Mouse (Mus musculus) embryonic facial prominence, embryonic 15.5 days (tissue): ENCODE results near the gene Psmd1. TPM values are rescaled to one million over a fixed set of nuclear protein-coding genes. Genes with fewer than 3 reads are reported as not detected.
"Not testable (repeated sequence)": the region's sequence is repeated elsewhere in the genome, so short reads cannot be mapped to it uniquely, and the experiment has no call there.

Experiments
- ATAC-seq: fragments of 200-750 bp; cut with Nextera tagmentation; 2 replicates; pipeline ENCODE4 v1.8.0; 2017; ENCODE audit warnings: low read depth, moderate TSS enrichment; ENCODE audit not compliant: insufficient number of reproducible peaks, low FRiP score, low TSS enrichment
- H3K27ac ChIP-seq: fragments of 300-500 bp; sonication (generic); replicated peaks from 2 replicates; pipeline ENCODE4 v1.5.1; 2015; ENCODE audit warnings: mild to moderate bottlenecking, inconsistent platforms
- H3K27me3 ChIP-seq: fragments of 300-500 bp; sonication (generic); 2 replicates; pipeline ENCODE4 v1.6.1; 2015; ENCODE audit warnings: inconsistent platforms
- H3K36me3 ChIP-seq: fragments of 300-500 bp; sonication (generic); 2 replicates; pipeline ENCODE4 v1.6.1; 2015; ENCODE audit warnings: mild to moderate bottlenecking, inconsistent platforms
- H3K4me1 ChIP-seq: fragments of 300-500 bp; sonication (generic); 2 replicates; pipeline ENCODE4 v1.6.1; 2015; ENCODE audit warnings: inconsistent platforms
- H3K4me2 ChIP-seq: fragments of 300-500 bp; sonication (generic); replicated peaks from 2 replicates; pipeline ENCODE4 v1.6.1; 2015; ENCODE audit warnings: mild to moderate bottlenecking, inconsistent platforms
- H3K4me3 ChIP-seq: fragments of 300-500 bp; sonication (generic); replicated peaks from 2 replicates; pipeline ENCODE4 v1.5.1; 2015; ENCODE audit warnings: mild to moderate bottlenecking, inconsistent platforms
- H3K9ac ChIP-seq: fragments of 300-500 bp; sonication (generic); 2 replicates; pipeline ENCODE4 v1.6.1; 2015; ENCODE audit warnings: inconsistent platforms
- H3K9me3 ChIP-seq: fragments of 300-500 bp; sonication (generic); replicated peaks from 2 replicates; pipeline ENCODE4 v1.6.1; 2016; ENCODE audit warnings: inconsistent platforms
- WGBS: fragments of 180-500 bp; shearing (Covaris S2); methylation state at CpG from one replicate; pipeline ENCODE4 v1.1.7; 2015; 5-methylcytosine and 5-hydroxymethylcytosine counted together
- polyA plus RNA-seq: library from polyadenylated mRNA; unstranded; fragments of >200 nt; fragmentation: Nextera tagmentation; extraction: Ambion mirVana; gene quantifications from 2 replicates; pipeline ENCODE4 v1.2.1, GENCODE M21; 2015

Psmd1 gene
- 146 and 149 TPM in 2 replicates for polyA plus RNA-seq

GRCm38 (mm10) chr1:86064271-86064991 lies at the start of gene Psmd1:
TSS of gene Psmd1 (plus strand) at chr1:86064387.
- Histone ChIP-seq H3K4me2 (peak within 1 kb of the TSS; percentile 81), H3K27ac (peak within 1 kb of the TSS; percentile 78), H3K9me3 (no peaks in the 10 kb centered on the region), H3K4me1 (peaks cover 9% of the 10 kb centered on the region), H3K36me3 (no peaks in the 10 kb centered on the region), H3K9ac (peak within 1 kb of the TSS; percentile 98), H3K27me3 (no peaks in the 10 kb centered on the region), H3K4me3 (peak within 1 kb of the TSS; percentile 95)
- ATAC-seq, result peak; percentile 92
- under 1% methylated on average over 47 of the region's 47 CpGs for WGBS

- not testable (repeated sequence) for H3K4me1 ChIP-seq, H3K4me2 ChIP-seq, H3K9ac ChIP-seq, H3K27ac ChIP-seq, H3K9me3 ChIP-seq, H3K4me3 ChIP-seq, H3K36me3 ChIP-seq, ATAC-seq
- peaks cover 28% of the 10 kb centered on the region for H3K27me3 ChIP-seq
- WGBS, result 93% methylated on average over 9 of the region's 9 CpGs
These were observed 48.4 kb upstream of the Psmd1 start for GRCm38 (mm10) chr1:86015758-86016157.

- Histone ChIP-seq H3K9me3 (no peaks in the 10 kb centered on the region), H3K27me3 (peaks cover 30% of the 10 kb centered on the region), H3K4me3 (no peak within 1 kb of the TSS), H3K27ac (no peak within 1 kb of the TSS), H3K9ac (no peak within 1 kb of the TSS), H3K4me1 (peaks cover 7% of the 10 kb centered on the region; the same call in 1 of the 2 replicates), H3K4me2 (no peak within 1 kb of the TSS), H3K36me3 (no peaks in the 10 kb centered on the region)
- 80% methylated on average over 8 of the region's 8 CpGs for WGBS
- ATAC-seq, result no peak
These were observed 47.7 kb upstream of the Psmd1 start, which contains the start of gene Spata3 for GRCm38 (mm10) chr1:86016516-86016915. TSS of gene Spata3 (plus strand) at chr1:86016816.

- 0 out of 2 replicates have a peak, but pooled peaks have one; percentile 19 for ATAC-seq
- Histone ChIP-seq H3K27me3 (peaks cover 35% of the 10 kb centered on the region), H3K27ac (no peak overlapping the region), H3K36me3 (no peaks in the 10 kb centered on the region), H3K4me1 (peaks cover 7% of the 10 kb centered on the region; the same call in 1 of the 2 replicates), H3K9me3 (no peaks in the 10 kb centered on the region), H3K4me2 (peak overlapping the region; percentile 92), H3K4me3 (peak overlapping the region; percentile 47), H3K9ac (no peak overlapping the region)
- 3% methylated on average over 60 of the region's 60 CpGs for WGBS
These were observed 45.7 kb upstream of the Psmd1 start for GRCm38 (mm10) chr1:86018235-86019055.

- H3K9ac ChIP-seq, result no peak overlapping the region
- peaks cover 7% of the 10 kb centered on the region; the same call in 1 of the 2 replicates for H3K4me1 ChIP-seq
- H3K9me3 ChIP-seq, result no peaks in the 10 kb centered on the region
- no peak for ATAC-seq
- H3K27me3 ChIP-seq, result peaks cover 35% of the 10 kb centered on the region
- no peak overlapping the region for H3K4me3 ChIP-seq
- H3K4me2 ChIP-seq, result no peak overlapping the region
- H3K27ac ChIP-seq, result no peak overlapping the region
- WGBS, result 59% methylated on average over 11 of the region's 11 CpGs
- H3K36me3 ChIP-seq, result no peaks in the 10 kb centered on the region
These were observed 42.7 kb upstream of the Psmd1 start for GRCm38 (mm10) chr1:86021365-86021989.

- Histone ChIP-seq H3K4me3 (no peak overlapping the region), H3K4me1 (no peaks in the 10 kb centered on the region), H3K4me2 (no peak overlapping the region), H3K9me3 (no peaks in the 10 kb centered on the region), H3K27ac (no peak overlapping the region), H3K9ac (no peak overlapping the region), H3K36me3 (no peaks in the 10 kb centered on the region), H3K27me3 (no peaks in the 10 kb centered on the region)
- ATAC-seq, result no peak
- WGBS, result 18% methylated on average over 11 of the region's 11 CpGs
These were observed 31.8 kb upstream of the Psmd1 start for GRCm38 (mm10) chr1:86032273-86032987.

GRCm38 (mm10) chr1:86038191-86038951 lies 25.8 kb upstream of the Psmd1 start:
- Histone ChIP-seq H3K4me1 (no peaks in the 10 kb centered on the region), H3K27me3 (peaks cover 5% of the 10 kb centered on the region; the same call in 1 of the 2 replicates), H3K9me3 (no peaks in the 10 kb centered on the region), H3K4me2 (no peak overlapping the region), H3K36me3 (no peaks in the 10 kb centered on the region), H3K4me3 (no peak overlapping the region), H3K27ac (no peak overlapping the region), H3K9ac (no peak overlapping the region)
- no peak for ATAC-seq
- WGBS, result 62% methylated on average over 3 of the region's 3 CpGs

- no peaks in the 10 kb centered on the region for H3K4me1 ChIP-seq
- no peak overlapping the region for H3K9ac ChIP-seq
- 71% methylated on average over 4 of the region's 4 CpGs for WGBS
- peaks cover 22% of the 10 kb centered on the region for H3K27me3 ChIP-seq
- no peak overlapping the region for H3K27ac ChIP-seq
- H3K4me2 ChIP-seq, result no peak overlapping the region
- H3K36me3 ChIP-seq, result no peaks in the 10 kb centered on the region
- no peaks in the 10 kb centered on the region for H3K9me3 ChIP-seq
- ATAC-seq, result no peak
- no peak overlapping the region for H3K4me3 ChIP-seq
These were observed 24.1 kb upstream of the Psmd1 start for GRCm38 (mm10) chr1:86040131-86040530.

GRCm38 (mm10) chr1:86040817-86041216 lies 23.4 kb upstream of the Psmd1 start:
- Histone ChIP-seq H3K36me3 (no peaks in the 10 kb centered on the region), H3K9me3 (no peaks in the 10 kb centered on the region), H3K4me1 (peaks cover 2% of the 10 kb centered on the region), H3K9ac (no peak overlapping the region), H3K27ac (no peak overlapping the region), H3K27me3 (peaks cover 28% of the 10 kb centered on the region), H3K4me3 (no peak overlapping the region), H3K4me2 (no peak overlapping the region)
- 92% methylated on average over 3 of the region's 3 CpGs for WGBS
- no peak for ATAC-seq

- Histone ChIP-seq H3K27ac (no peak overlapping the region), H3K9me3 (no peaks in the 10 kb centered on the region), H3K4me3 (no peak overlapping the region), H3K4me1 (peaks cover 15% of the 10 kb centered on the region), H3K36me3 (no peaks in the 10 kb centered on the region), H3K27me3 (peaks cover 62% of the 10 kb centered on the region), H3K4me2 (no peak overlapping the region), H3K9ac (no peak overlapping the region)
- no peak for ATAC-seq
- 53% methylated on average over 4 of the region's 4 CpGs for WGBS
These were observed 19.1 kb upstream of the Psmd1 start for GRCm38 (mm10) chr1:86045056-86045455.
